Mouse (Mus musculus) bone marrow, adult 2 months (tissue): Measurements from ENCODE around the gene Hmg20a.

ENCODE experiments used
- CTCF ChIP-seq: fragments of 200-500 bp; IDR thresholded peaks from 2 replicates; pipeline ENCODE4 v1.5.1; 2011; ENCODE audit warnings: low read length, control low read depth; ENCODE audit not compliant: control insufficient read depth, insufficient read depth
- POLR2A ChIP-seq: fragments of 200-500 bp; IDR thresholded peaks from 2 replicates; pipeline ENCODE4 v1.6.1; 2011; ENCODE audit warnings: low read depth, mild to moderate bottlenecking, control low read depth, low read length, borderline replicate concordance; ENCODE audit not compliant: control insufficient read depth

DNA sequence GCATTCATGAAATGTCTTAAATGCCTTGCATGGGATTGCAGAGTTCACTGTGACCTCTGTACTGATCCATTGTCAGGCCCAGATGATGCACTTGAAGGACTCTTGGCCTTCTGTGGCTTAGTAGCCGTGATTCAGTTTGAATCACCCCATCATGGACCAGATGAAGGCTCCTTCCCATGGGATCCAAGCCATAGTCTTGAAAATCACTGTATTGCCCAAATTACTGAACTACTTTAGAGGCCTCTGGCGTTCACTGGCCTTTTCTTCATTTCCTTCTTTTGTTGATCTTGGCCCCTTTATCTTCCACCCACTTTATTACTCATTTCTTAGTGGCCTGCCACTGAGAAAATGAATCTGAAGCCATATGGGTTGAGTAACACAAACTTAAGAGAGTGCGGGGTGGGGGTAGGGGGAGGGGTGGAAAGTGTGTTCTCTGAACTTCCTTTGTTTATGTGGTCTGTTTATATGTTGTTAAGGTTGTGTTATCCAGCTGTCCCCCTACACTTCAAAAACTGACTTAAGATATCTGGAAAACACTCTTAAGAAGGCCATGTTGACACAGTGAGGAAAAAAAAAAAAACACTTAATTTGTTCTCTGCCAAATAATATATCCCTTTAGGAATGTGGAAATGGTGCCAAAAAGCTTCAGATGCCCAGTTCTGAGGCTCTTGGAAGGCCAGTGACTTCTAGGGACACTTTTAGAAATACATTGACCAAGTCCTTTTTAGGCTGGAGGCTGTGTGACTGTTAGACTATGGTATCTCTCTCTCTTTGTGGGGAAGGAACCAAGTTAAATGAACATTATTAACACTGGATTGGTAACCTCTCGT is 45.5 kb downstream of the Hmg20a start:
- no peak for TF ChIP-seq POLR2A
- TF ChIP-seq CTCF = no peak
